ENCODE assay signal across 24 mouse cellular contexts in genomic region chr7:101005119-101005518, GRCm38 (mm10). TPM values are rescaled to one million over a fixed set of nuclear protein-coding genes. Genes with fewer than 3 reads are reported as not detected.
DNase-seq lines count a peak whose midpoint lies in the region; ATAC-seq and TF ChIP-seq lines count a peak whose summit lies in the region.
"Had no signal": no experiment of that assay in that cellular context is flagged by ENCODE, and none has a peak within 500 bp of the region (broad histone marks: within the 10 kb centered on the region; RNA-seq: fewer than 3 reads in every experiment).

No protein-coding gene starts in this region.

- H3K4me3 ChIP-seq in forebrain, postnatal 0 days (ENCODE audit: low read depth, low read length): no peak overlapping the region
- no peak overlapping the region for H3K4me3 ChIP-seq in forebrain, embryonic 12.5 days (replicated peaks)
- H3K4me3 ChIP-seq in kidney, embryonic 15.5 days (replicated peaks): no peak overlapping the region
- H3K4me3 ChIP-seq in kidney, embryonic 14.5 days (ENCODE audit: low read length): no peak overlapping the region
- no peak overlapping the region for H3K4me3 ChIP-seq in midbrain, embryonic 16.5 days (ENCODE audit: low read depth, low read length)
- no peak overlapping the region for H3K4me3 ChIP-seq in midbrain, embryonic 11.5 days (ENCODE audit: low read depth, low read length)
- H3K4me3 ChIP-seq: forebrain, embryonic 10.5 days; heart, embryonic 13.5 days; layer of hippocampus, adult 2 months; limb, embryonic 10.5 days; stomach, embryonic 15.5 days had no signal

- H3K27me3 ChIP-seq in forebrain, postnatal 0 days (ENCODE audit: insufficient read depth, low read length): peaks cover 3% of the 10 kb centered on the region
- H3K27me3 ChIP-seq in forebrain, embryonic 12.5 days: peaks cover 25% of the 10 kb centered on the region
- peaks cover 8% of the 10 kb centered on the region; the same call in 1 of the 2 replicates for H3K27me3 ChIP-seq in kidney, embryonic 15.5 days
- H3K27me3 ChIP-seq in kidney, embryonic 14.5 days (ENCODE audit: control insufficient read depth, insufficient read depth, low read length): no peaks in the 10 kb centered on the region
- H3K27me3 ChIP-seq in midbrain, embryonic 16.5 days (ENCODE audit: control insufficient read depth, insufficient read depth, low read depth, low read length): peaks cover 5% of the 10 kb centered on the region; the same call in 1 of the 2 replicates
- peaks cover 2% of the 10 kb centered on the region; the same call in 1 of the 2 replicates for H3K27me3 ChIP-seq in midbrain, embryonic 11.5 days (ENCODE audit: control insufficient read depth, insufficient read depth, low read length)
- H3K27me3 ChIP-seq: Patski; stomach, embryonic 15.5 days had no signal

- no peaks in the 10 kb centered on the region for H3K9me3 ChIP-seq in forebrain, postnatal 0 days (ENCODE audit: low read length)
- H3K9me3 ChIP-seq in forebrain, embryonic 12.5 days: no peaks in the 10 kb centered on the region
- no peaks in the 10 kb centered on the region for H3K9me3 ChIP-seq in kidney, embryonic 15.5 days (replicated peaks)
- H3K9me3 ChIP-seq in kidney, embryonic 14.5 days (ENCODE audit: control insufficient read depth, low read length): no peaks in the 10 kb centered on the region
- H3K9me3 ChIP-seq in midbrain, embryonic 16.5 days (replicated peaks; ENCODE audit: control insufficient read depth, low read length, poor library complexity, severe bottlenecking): no peaks in the 10 kb centered on the region
- no peaks in the 10 kb centered on the region for H3K9me3 ChIP-seq in midbrain, embryonic 11.5 days (ENCODE audit: control insufficient read depth, low read length)
- H3K9me3 ChIP-seq: forebrain, embryonic 10.5 days; heart, embryonic 13.5 days; limb, embryonic 10.5 days; stomach, embryonic 15.5 days had no signal

- no peak overlapping the region for H3K9ac ChIP-seq in forebrain, postnatal 0 days
- H3K9ac ChIP-seq in forebrain, embryonic 12.5 days: no peak overlapping the region
- no peak overlapping the region for H3K9ac ChIP-seq in kidney, embryonic 15.5 days
- H3K9ac ChIP-seq in kidney, embryonic 14.5 days (ENCODE audit: low read depth, low read length): no peak overlapping the region
- no peak overlapping the region for H3K9ac ChIP-seq in midbrain, embryonic 16.5 days (ENCODE audit: low read depth, low read length)
- H3K9ac ChIP-seq in midbrain, embryonic 11.5 days (ENCODE audit: low read length): no peak overlapping the region
- H3K9ac ChIP-seq: heart, embryonic 13.5 days; liver, postnatal 0 days; stomach, embryonic 15.5 days had no signal

- 52% methylated on average over 4 of the region's 4 CpGs for WGBS in forebrain, postnatal 0 days
- WGBS in forebrain, embryonic 12.5 days: 59% methylated on average over 4 of the region's 4 CpGs
- 60% methylated on average over 4 of the region's 4 CpGs for WGBS in kidney, embryonic 15.5 days
- WGBS in kidney, embryonic 14.5 days: 58% methylated on average over 4 of the region's 4 CpGs
- 58% methylated on average over 4 of the region's 4 CpGs for WGBS in midbrain, embryonic 16.5 days
- 51% methylated on average over 4 of the region's 4 CpGs for WGBS in midbrain, embryonic 11.5 days

- peak; percentile 55 for ATAC-seq in forebrain, postnatal 0 days
- ATAC-seq in forebrain, embryonic 12.5 days (ENCODE audit: low FRiP score): no peak
- peak; percentile 40; the same call in 1 of the 2 replicates for ATAC-seq in kidney, embryonic 15.5 days (replicated peaks; ENCODE audit: low FRiP score)
- no peak for ATAC-seq in kidney, embryonic 14.5 days (ENCODE audit: low FRiP score, low TSS enrichment)
- 0 out of 2 replicates have a peak, but pooled peaks have one; percentile 51 for ATAC-seq in midbrain, embryonic 16.5 days
- no peak for ATAC-seq in midbrain, embryonic 11.5 days (ENCODE audit: low FRiP score)
- ATAC-seq: inflammation-experienced regulatory T-cells, adult 6 months; liver, postnatal 0 days; Patski had no signal

- H3K4me2 ChIP-seq in forebrain, postnatal 0 days (ENCODE audit: low read depth): no peak overlapping the region
- H3K4me2 ChIP-seq in forebrain, embryonic 12.5 days: no peak overlapping the region
- no peak overlapping the region for H3K4me2 ChIP-seq in kidney, embryonic 15.5 days
- no peak overlapping the region for H3K4me2 ChIP-seq in kidney, embryonic 14.5 days (replicated peaks; ENCODE audit: low read depth, low read length)
- H3K4me2 ChIP-seq in midbrain, embryonic 16.5 days (ENCODE audit: low read length): no peak overlapping the region
- H3K4me2 ChIP-seq in midbrain, embryonic 11.5 days: no peak overlapping the region
- H3K4me2 ChIP-seq: heart, embryonic 13.5 days; stomach, embryonic 15.5 days had no signal

- no peaks in the 10 kb centered on the region for H3K4me1 ChIP-seq in forebrain, postnatal 0 days (ENCODE audit: insufficient read depth)
- H3K4me1 ChIP-seq in forebrain, embryonic 12.5 days: no peaks in the 10 kb centered on the region
- H3K4me1 ChIP-seq in kidney, embryonic 15.5 days: peaks cover 9% of the 10 kb centered on the region
- H3K4me1 ChIP-seq in kidney, embryonic 14.5 days (ENCODE audit: control insufficient read depth, insufficient read depth, low read length): no peaks in the 10 kb centered on the region
- no peaks in the 10 kb centered on the region for H3K4me1 ChIP-seq in midbrain, embryonic 16.5 days (ENCODE audit: control insufficient read depth, insufficient read depth, low read length)
- H3K4me1 ChIP-seq in midbrain, embryonic 11.5 days (ENCODE audit: control insufficient read depth, insufficient read depth, low read length): no peaks in the 10 kb centered on the region

- no peak overlapping the region for H3K27ac ChIP-seq in forebrain, postnatal 0 days (ENCODE audit: low read depth, low read length)
- H3K27ac ChIP-seq in forebrain, embryonic 12.5 days: no peak overlapping the region
- no peak overlapping the region for H3K27ac ChIP-seq in kidney, embryonic 15.5 days
- no peak overlapping the region for H3K27ac ChIP-seq in kidney, embryonic 14.5 days (ENCODE audit: low read depth, low read length)
- no peak overlapping the region for H3K27ac ChIP-seq in midbrain, embryonic 16.5 days (ENCODE audit: low read length)
- no peak overlapping the region for H3K27ac ChIP-seq in midbrain, embryonic 11.5 days (ENCODE audit: low read depth, low read length)
- H3K27ac ChIP-seq: forebrain, embryonic 10.5 days; heart, embryonic 13.5 days; layer of hippocampus, adult 2 months; limb, embryonic 10.5 days; stomach, embryonic 15.5 days had no signal

- no peaks in the 10 kb centered on the region for H3K36me3 ChIP-seq in forebrain, postnatal 0 days (ENCODE audit: insufficient read depth)
- H3K36me3 ChIP-seq in forebrain, embryonic 12.5 days (replicated peaks): no peaks in the 10 kb centered on the region
- no peaks in the 10 kb centered on the region for H3K36me3 ChIP-seq in kidney, embryonic 15.5 days
- H3K36me3 ChIP-seq in kidney, embryonic 14.5 days (ENCODE audit: control insufficient read depth, insufficient read depth, low read length): no peaks in the 10 kb centered on the region
- H3K36me3 ChIP-seq in midbrain, embryonic 16.5 days (ENCODE audit: control insufficient read depth, insufficient read depth, low read length): no peaks in the 10 kb centered on the region
- H3K36me3 ChIP-seq in midbrain, embryonic 11.5 days (ENCODE audit: control insufficient read depth, insufficient read depth, low read length): no peaks in the 10 kb centered on the region
- H3K36me3 ChIP-seq: forebrain, embryonic 10.5 days; heart, embryonic 13.5 days; limb, embryonic 10.5 days; stomach, embryonic 15.5 days had no signal

- no peak for TF ChIP-seq CTCF in forebrain, postnatal 0 days (IDR thresholded peaks at IDR 0.05; ENCODE audit: low read depth)

- DNase-seq in forebrain, postnatal 0 days: peak; percentile 23
- DNase-seq in midbrain, embryonic 11.5 days (ENCODE audit: low spot score, missing footprints): no peak
- peak; percentile 63 for DNase-seq in brain, adult 2 months (ENCODE audit: low read depth, low spot score)
- DNase-seq in thymus, postnatal 0 days (ENCODE audit: low spot score): no peak
- DNase-seq: adrenal gland, postnatal 14 days; cerebellum, adult 11-12 months; cerebellum, postnatal 36 days; gastrocnemius, postnatal 10 days; heart, adult 18-20 months; kidney, postnatal 10 days; liver, postnatal 0 days; midbrain, embryonic 14.5 days; thymus, adult 18-20 months had no signal

RNA-seq across cellular contexts. Expression of gene P2ry2, which starts 7.5 kb away (rescaled TPM):
- 0.38 and 0.67 TPM in 2 replicates for total RNA-seq in forebrain, postnatal 0 days (2014; rRNA removed)
- 0.24 and 0.40 TPM in 2 replicates for polyA plus RNA-seq in forebrain, postnatal 0 days (2015; fragmentation: Nextera tagmentation; extraction: Ambion mirVana)
- polyA plus RNA-seq in forebrain, embryonic 12.5 days (2016; fragmentation: Nextera tagmentation; extraction: Ambion mirVana): 0.12 and 0.15 TPM in 2 replicates
- 1.1 and 1.5 TPM in 2 replicates for polyA plus RNA-seq in kidney, embryonic 15.5 days (2015; fragmentation: Nextera tagmentation; extraction: Ambion mirVana)
- polyA plus RNA-seq in kidney, embryonic 14.5 days (2014; fragmentation: Nextera tagmentation; extraction: Ambion mirVana): 0.72 and 0.84 TPM in 2 replicates
- polyA plus RNA-seq in midbrain, embryonic 16.5 days (2015; fragmentation: Nextera tagmentation; extraction: Ambion mirVana): 0.21 and 0.22 TPM in 2 replicates
- 0.07 TPM in 1 of 2 replicates, not detected in the other for polyA plus RNA-seq in midbrain, embryonic 11.5 days (2014; fragmentation: Nextera tagmentation; extraction: Ambion mirVana)
- 1.6 TPM in 2 replicates for polyA plus RNA-seq in thymus, postnatal 0 days (2015; fragmentation: Nextera tagmentation; extraction: Ambion mirVana)
- polyA plus RNA-seq: inflammation-experienced regulatory T-cells, adult 6 months had no signal

RNA-seq across cellular contexts. Expression of gene P2ry6, which starts 30.7 kb away (rescaled TPM):
- total RNA-seq in forebrain, postnatal 0 days (2014; rRNA removed): 1.2 and 2.3 TPM in 2 replicates
- polyA plus RNA-seq in forebrain, postnatal 0 days (2015; fragmentation: Nextera tagmentation; extraction: Ambion mirVana): 3.1 and 3.8 TPM in 2 replicates
- 1.9 and 2.7 TPM in 2 replicates for polyA plus RNA-seq in forebrain, embryonic 12.5 days (2016; fragmentation: Nextera tagmentation; extraction: Ambion mirVana)
- polyA plus RNA-seq in kidney, embryonic 15.5 days (2015; fragmentation: Nextera tagmentation; extraction: Ambion mirVana): 5.2 TPM in 2 replicates
- polyA plus RNA-seq in kidney, embryonic 14.5 days (2014; fragmentation: Nextera tagmentation; extraction: Ambion mirVana): 3.6 and 4.4 TPM in 2 replicates
- 2.8 and 3.0 TPM in 2 replicates for polyA plus RNA-seq in midbrain, embryonic 16.5 days (2015; fragmentation: Nextera tagmentation; extraction: Ambion mirVana)
- 1.6 and 2.4 TPM in 2 replicates for polyA plus RNA-seq in midbrain, embryonic 11.5 days (2014; fragmentation: Nextera tagmentation; extraction: Ambion mirVana)
- polyA plus RNA-seq in thymus, postnatal 0 days (2015; fragmentation: Nextera tagmentation; extraction: Ambion mirVana): 6.0 and 6.4 TPM in 2 replicates

Comparison
In these comparisons a context has a peak if more than half of its experiments do, and no peak if none do; other contexts are left out.
1. ATAC-seq: peak in forebrain, postnatal 0 days (single experiment), kidney, embryonic 15.5 days (single experiment) and midbrain, embryonic 16.5 days (single experiment); none in forebrain, embryonic 12.5 days (single experiment), kidney, embryonic 14.5 days (single experiment) and midbrain, embryonic 11.5 days (single experiment).
2. DNase-seq: peak in forebrain, postnatal 0 days (single experiment) and brain, adult 2 months (single experiment); none in midbrain, embryonic 11.5 days (single experiment) and thymus, postnatal 0 days (single experiment).